Mouse (Mus musculus) lung, embryonic 16.5 days (tissue): ENCODE measurements around the gene Inpp5d. TPM values are rescaled to one million over a fixed set of nuclear protein-coding genes. Genes with fewer than 3 reads are reported as not detected.

Experiments used
- ATAC-seq: fragments of 200-750 bp; cut with Nextera tagmentation; 2 replicates; pipeline ENCODE4 v1.8.0; 2017; ENCODE audit warnings: low read depth, mild to moderate bottlenecking, moderate library complexity
- H3K27ac ChIP-seq: fragments of 300-500 bp; sonication (generic); 2 replicates; pipeline ENCODE4 v1.5.1; 2014; ENCODE audit warnings: mild to moderate bottlenecking, control low read depth, low read length
- H3K27me3 ChIP-seq: fragments of 300-500 bp; sonication (generic); 2 replicates; pipeline ENCODE4 v1.6.1; 2014; ENCODE audit warnings: low read depth, low read length, mixed read lengths; ENCODE audit not compliant: control insufficient read depth, insufficient read depth
- H3K36me3 ChIP-seq: fragments of 300-500 bp; sonication (generic); 2 replicates; pipeline ENCODE4 v1.6.1; 2014; ENCODE audit warnings: low read length; ENCODE audit not compliant: control insufficient read depth, insufficient read depth
- H3K4me1 ChIP-seq: fragments of 300-500 bp; sonication (generic); replicated peaks from 2 replicates; pipeline ENCODE4 v1.6.1; 2014; ENCODE audit warnings: low read length, mixed read lengths; ENCODE audit not compliant: control insufficient read depth, insufficient read depth
- H3K4me2 ChIP-seq: fragments of 300-500 bp; sonication (generic); 2 replicates; pipeline ENCODE4 v1.6.1; 2014; ENCODE audit warnings: low read depth, low read length, control low read depth
- H3K4me3 ChIP-seq: fragments of 300-500 bp; sonication (generic); 2 replicates; pipeline ENCODE4 v1.5.1; 2014; ENCODE audit warnings: mild to moderate bottlenecking, low read length, control low read depth
- H3K9ac ChIP-seq: fragments of 300-500 bp; sonication (generic); 2 replicates; pipeline ENCODE4 v1.6.1; 2014; ENCODE audit warnings: low read length, control low read depth
- H3K9me3 ChIP-seq: fragments of 300-500 bp; sonication (generic); 2 replicates; pipeline ENCODE4 v1.6.1; 2016; ENCODE audit warnings: low read length; ENCODE audit not compliant: control insufficient read depth
- WGBS: fragments of 180-500 bp; shearing (Covaris S2); extraction: QIAGEN DNeasy Blood & Tissue Kit; methylation state at CpG from one replicate; pipeline ENCODE4 v1.1.7; 2014; 5-methylcytosine and 5-hydroxymethylcytosine counted together
- polyA plus RNA-seq: library from polyadenylated mRNA; unstranded; fragments of >200 nt; fragmentation: Nextera tagmentation; extraction: Ambion mirVana; gene quantifications from 2 replicates; pipeline ENCODE4 v1.2.1, GENCODE M21; 2015

Inpp5d gene
- polyA plus RNA-seq, 1 experiment from 2014 or later, result 11.9 TPM

DNA sequence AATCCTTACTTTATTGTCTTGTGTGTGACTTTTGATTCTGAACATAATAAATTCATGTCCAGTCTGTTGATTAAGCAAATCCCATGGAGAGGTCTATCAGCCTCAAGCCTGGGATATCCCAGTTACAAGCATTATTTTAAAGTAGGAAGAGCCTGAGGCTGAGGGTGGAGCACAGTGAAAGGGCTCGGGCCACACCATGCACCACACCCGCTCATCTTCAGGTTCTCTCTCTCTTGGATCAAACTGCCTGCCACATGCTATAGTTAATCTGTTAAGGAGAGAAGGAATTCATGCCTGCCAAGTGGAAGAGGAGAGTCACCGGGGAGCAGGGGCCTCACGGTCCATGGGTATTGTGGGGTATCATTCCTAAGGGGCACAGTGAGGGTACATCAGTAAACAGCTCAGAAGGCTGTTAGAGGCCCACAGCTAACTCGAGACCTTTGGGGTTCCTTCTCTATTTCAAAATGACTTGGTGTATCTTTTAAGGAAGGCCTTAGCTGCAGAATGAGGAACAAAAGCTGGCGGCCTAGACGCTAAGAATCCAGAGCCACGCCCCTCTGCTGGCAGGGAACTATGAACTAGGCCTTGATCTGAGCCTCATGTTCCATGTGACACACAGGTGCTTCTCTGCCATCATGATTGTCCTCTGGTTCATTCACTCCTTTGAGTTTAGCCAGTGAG, 39.0 kb downstream of the Inpp5d start:
- H3K9me3 ChIP-seq, result no peaks in the 10 kb centered on the region
- H3K27me3 ChIP-seq, result no peaks in the 10 kb centered on the region
- H3K9ac ChIP-seq, result no peak overlapping the region
- no peak overlapping the region for H3K4me2 ChIP-seq
- no peak for ATAC-seq
- H3K27ac ChIP-seq, result no peak overlapping the region
- H3K36me3 ChIP-seq, result no peaks in the 10 kb centered on the region
- H3K4me1 ChIP-seq, result no peaks in the 10 kb centered on the region
- WGBS, result 68% methylated on average over 8 of the region's 8 CpGs
- no peak overlapping the region for H3K4me3 ChIP-seq

DNA sequence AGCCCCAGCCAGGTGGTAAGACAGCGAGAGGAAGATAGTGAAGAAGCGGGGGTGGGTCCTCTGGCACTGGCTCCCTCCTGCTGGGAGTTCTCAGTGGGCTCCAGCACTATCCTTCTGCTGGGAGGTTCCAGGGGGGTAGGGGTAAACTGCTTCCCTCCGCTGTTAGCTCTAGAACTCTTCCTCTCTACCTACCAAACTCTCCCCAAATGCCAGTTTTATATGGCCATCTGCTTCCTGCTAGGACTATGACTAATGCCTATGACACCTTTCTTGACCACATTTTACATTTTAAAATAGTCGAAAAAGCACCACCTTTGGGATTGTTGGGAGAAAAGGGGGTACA, 39.5 kb downstream of the Inpp5d start:
- no peak overlapping the region for H3K27ac ChIP-seq
- H3K4me1 ChIP-seq, result no peaks in the 10 kb centered on the region
- WGBS, result 80% methylated on average over 4 of the region's 4 CpGs
- H3K9me3 ChIP-seq, result no peaks in the 10 kb centered on the region
- no peak overlapping the region for H3K4me2 ChIP-seq
- no peaks in the 10 kb centered on the region for H3K36me3 ChIP-seq
- no peak overlapping the region for H3K9ac ChIP-seq
- no peak overlapping the region for H3K4me3 ChIP-seq
- ATAC-seq, result no peak
- H3K27me3 ChIP-seq, result no peaks in the 10 kb centered on the region

DNA sequence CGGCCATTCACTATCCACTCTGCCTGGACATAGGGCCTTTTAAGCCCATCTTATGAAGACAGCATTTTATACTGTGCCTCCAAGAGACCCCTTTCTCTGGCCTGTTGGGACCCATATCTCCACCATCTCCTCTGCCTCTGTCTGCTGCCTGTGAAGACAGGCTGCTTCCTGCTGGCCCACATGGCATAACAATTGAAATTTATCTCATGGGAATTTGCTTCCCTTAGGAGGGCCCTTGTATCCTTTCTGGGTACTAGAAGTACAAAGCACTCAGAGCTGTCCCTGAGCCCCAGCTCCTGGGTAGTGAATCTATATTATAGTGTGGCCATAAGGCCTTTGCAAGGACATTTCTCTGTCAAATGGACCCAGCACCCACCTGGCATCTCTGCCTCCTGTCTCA, 40.6 kb downstream of the Inpp5d start:
- H3K4me2 ChIP-seq, result no peak overlapping the region
- H3K4me1 ChIP-seq, result no peaks in the 10 kb centered on the region
- H3K9me3 ChIP-seq, result no peaks in the 10 kb centered on the region
- ATAC-seq, result no peak
- H3K27me3 ChIP-seq, result no peaks in the 10 kb centered on the region
- WGBS, result 88% methylated on average over 1 of the region's 1 CpGs
- no peaks in the 10 kb centered on the region for H3K36me3 ChIP-seq
- H3K27ac ChIP-seq, result no peak overlapping the region
- no peak overlapping the region for H3K9ac ChIP-seq
- no peak overlapping the region for H3K4me3 ChIP-seq

DNA sequence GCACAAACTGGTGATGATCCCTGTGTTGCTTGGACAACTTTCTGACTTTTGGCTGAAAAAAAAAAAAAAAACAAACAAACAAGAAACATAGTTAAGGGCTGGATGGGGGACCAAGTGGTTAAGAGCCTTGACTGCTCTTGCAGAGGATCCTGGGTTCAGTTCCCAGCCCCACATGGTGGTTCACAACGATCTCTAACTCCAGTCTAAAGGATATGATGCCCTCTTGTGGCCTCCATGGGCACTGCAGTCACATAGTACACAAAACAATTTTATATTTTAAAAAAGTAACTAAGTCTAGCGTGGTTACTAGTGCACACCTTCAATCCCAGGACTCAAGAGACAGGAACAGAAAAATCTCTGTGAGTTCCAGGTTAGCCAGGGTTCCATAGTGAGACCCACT, 43.9 kb downstream of the Inpp5d start:
- WGBS, result 70% methylated on average over 2 of the region's 2 CpGs
- no peak for ATAC-seq

DNA sequence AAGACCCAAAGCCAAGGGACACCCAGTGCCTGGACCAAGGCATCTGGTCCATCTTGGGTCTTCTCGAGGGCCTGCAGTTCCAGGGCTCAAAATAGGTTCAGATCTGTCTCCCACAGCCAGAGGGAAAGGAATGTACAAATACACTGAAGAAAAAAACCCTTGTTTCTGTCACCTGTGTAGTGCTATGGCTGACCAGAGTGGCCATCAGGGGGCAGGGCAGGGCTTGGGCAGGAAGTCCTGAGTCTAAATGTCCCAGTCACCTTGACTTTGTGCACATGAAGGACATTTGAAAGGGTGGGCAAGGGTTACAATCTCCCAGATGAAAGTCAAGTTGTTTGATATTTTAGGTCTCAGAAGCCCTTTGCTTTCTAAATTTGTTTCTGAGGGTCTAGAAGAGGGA, 46.9 kb downstream of the Inpp5d start:
- no peak for ATAC-seq
- WGBS, result 80% methylated on average over 1 of the region's 1 CpGs
- no peak overlapping the region for H3K9ac ChIP-seq

More for the DNA sequence above, 43.9 kb downstream of the Inpp5d start:
- Histone ChIP-seq H3K4me1 (no peaks in the 10 kb centered on the region), H3K9ac (no peak overlapping the region), H3K4me2 (no peak overlapping the region), H3K4me3 (no peak overlapping the region), H3K27ac (no peak overlapping the region), H3K27me3 (no peaks in the 10 kb centered on the region), H3K36me3 (no peaks in the 10 kb centered on the region), H3K9me3 (no peaks in the 10 kb centered on the region)

DNA sequence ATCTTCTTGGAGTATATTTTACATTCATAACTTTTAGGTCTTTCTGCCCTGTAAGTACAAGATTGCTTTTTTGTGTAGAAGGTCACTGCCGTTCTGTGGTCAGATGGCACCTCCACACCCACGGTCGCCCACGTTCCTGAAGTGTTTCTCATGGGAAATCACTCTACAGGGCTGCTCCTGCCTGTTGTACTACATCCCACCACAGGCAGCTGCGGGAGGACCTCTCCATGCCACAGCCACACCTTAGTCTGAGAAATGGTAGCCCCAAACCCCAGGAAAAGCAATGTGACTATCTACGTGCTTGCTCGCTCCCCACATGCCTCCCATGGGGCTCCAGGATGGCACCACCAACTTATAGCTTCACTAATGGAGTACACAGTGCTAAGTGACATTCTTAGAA, 48.2 kb downstream of the Inpp5d start:
- Histone ChIP-seq H3K27me3 (no peaks in the 10 kb centered on the region), H3K4me2 (no peak overlapping the region), H3K36me3 (no peaks in the 10 kb centered on the region), H3K27ac (no peak overlapping the region), H3K4me3 (no peak overlapping the region), H3K4me1 (no peaks in the 10 kb centered on the region), H3K9me3 (no peaks in the 10 kb centered on the region), H3K9ac (no peak overlapping the region)
- WGBS, result 87% methylated on average over 7 of the region's 7 CpGs
- ATAC-seq, result no peak

More for the DNA sequence above, 46.9 kb downstream of the Inpp5d start:
- Histone ChIP-seq H3K4me3 (no peak overlapping the region), H3K36me3 (no peaks in the 10 kb centered on the region), H3K27ac (no peak overlapping the region), H3K4me2 (no peak overlapping the region), H3K9me3 (no peaks in the 10 kb centered on the region), H3K27me3 (no peaks in the 10 kb centered on the region), H3K4me1 (no peaks in the 10 kb centered on the region)

DNA sequence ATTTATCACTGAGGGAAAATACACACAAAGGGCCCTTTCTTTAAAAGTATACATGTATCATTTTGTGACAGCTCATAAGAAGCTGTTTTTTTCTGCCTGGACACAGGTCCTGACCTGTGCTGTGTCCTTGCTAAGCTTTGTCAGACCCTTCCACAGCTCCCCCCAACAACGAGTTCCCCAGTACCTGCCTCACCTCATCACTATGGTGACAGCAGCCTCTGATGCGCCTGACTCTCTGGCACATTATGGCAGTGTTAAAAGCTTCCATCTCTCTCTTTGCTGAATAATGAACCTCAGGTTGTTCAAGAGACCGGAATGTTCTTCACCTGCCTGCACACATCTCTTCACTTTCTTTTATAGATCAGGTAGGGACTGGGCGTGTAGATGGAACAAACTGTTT, 51.4 kb downstream of the Inpp5d start:
- no peaks in the 10 kb centered on the region for H3K36me3 ChIP-seq
- no peaks in the 10 kb centered on the region for H3K27me3 ChIP-seq
- no peak for ATAC-seq
- 54% methylated on average over 4 of the region's 4 CpGs for WGBS
- H3K4me3 ChIP-seq, result no peak overlapping the region
- H3K27ac ChIP-seq, result no peak overlapping the region
- H3K9me3 ChIP-seq, result no peaks in the 10 kb centered on the region
- no peak overlapping the region for H3K4me2 ChIP-seq
- H3K9ac ChIP-seq, result no peak overlapping the region
- H3K4me1 ChIP-seq, result no peaks in the 10 kb centered on the region

DNA sequence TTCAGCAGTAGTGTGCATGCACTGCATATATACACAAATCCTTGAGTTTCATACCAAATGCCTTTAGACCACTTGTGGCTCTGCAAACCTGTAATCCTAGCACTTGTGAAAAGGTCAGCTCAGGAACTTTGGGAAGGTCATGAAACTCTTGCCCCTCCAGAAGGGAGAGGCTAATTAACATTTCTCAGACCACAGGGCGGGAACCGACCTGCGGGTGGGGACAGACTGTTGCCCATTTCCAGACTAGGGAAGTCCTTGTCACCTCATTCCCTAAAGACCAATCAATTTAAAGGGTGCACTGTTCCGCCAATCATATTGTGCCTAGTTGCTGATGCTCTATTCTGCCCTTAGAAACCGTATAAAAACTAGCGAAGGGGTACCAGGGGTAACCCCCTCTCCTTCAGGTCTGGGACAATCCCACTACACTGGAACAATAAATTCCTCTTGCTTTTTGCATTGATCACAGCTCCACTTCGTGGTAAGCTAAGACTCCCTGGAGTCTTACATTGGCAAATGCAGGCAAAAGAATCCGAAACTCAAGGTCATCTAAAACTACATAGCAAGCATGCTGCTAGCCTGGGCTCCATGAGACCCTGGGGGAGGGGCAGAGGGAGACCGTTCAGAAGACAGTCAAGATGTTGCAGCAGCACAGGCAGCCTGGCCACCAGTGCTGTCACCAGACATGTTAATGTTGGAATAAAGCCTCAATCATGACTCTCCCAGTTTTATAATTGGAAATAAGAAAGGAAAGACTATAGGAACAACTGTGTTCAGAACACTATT, 53.9 kb downstream of the Inpp5d start:
- H3K4me1 ChIP-seq, result no peaks in the 10 kb centered on the region
- H3K36me3 ChIP-seq, result no peaks in the 10 kb centered on the region
- no peaks in the 10 kb centered on the region for H3K9me3 ChIP-seq
- no peaks in the 10 kb centered on the region for H3K27me3 ChIP-seq
- H3K4me2 ChIP-seq, result no peak overlapping the region
- 67% methylated on average over 9 of the region's 9 CpGs for WGBS
- no peak overlapping the region for H3K27ac ChIP-seq
- no peak overlapping the region for H3K9ac ChIP-seq
- ATAC-seq, result no peak
- H3K4me3 ChIP-seq, result no peak overlapping the region

DNA sequence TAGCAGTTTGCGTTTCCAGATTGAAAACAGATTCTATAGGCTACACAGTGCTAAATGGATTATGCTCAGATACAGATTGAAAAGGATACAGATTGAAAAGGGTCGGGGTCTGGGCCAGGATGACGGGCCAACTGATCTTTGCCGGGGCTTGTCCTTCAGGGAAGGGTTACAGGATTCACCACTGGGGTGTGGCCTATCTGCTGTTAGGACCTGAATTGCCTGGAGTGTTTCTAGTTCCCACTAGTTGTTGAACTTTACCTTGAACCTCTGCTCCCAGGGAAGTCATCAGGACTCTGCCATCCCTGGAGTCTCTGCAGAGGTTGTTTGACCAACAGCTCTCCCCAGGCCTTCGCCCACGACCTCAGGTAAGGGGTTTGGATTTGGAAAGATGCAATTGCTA, 55.9 kb downstream of the Inpp5d start:
- no peaks in the 10 kb centered on the region for H3K9me3 ChIP-seq
- ATAC-seq, result no peak
- no peaks in the 10 kb centered on the region for H3K27me3 ChIP-seq
- WGBS, result 78% methylated on average over 6 of the region's 6 CpGs
- no peak overlapping the region for H3K4me2 ChIP-seq
- H3K4me3 ChIP-seq, result no peak overlapping the region
- H3K27ac ChIP-seq, result no peak overlapping the region
- H3K4me1 ChIP-seq, result no peaks in the 10 kb centered on the region
- H3K36me3 ChIP-seq, result no peaks in the 10 kb centered on the region
- no peak overlapping the region for H3K9ac ChIP-seq
